Mouse (Mus musculus): ENCODE measurements around the gene Hap1.
"Not testable (repeated sequence)": the region's sequence is repeated elsewhere in the genome, so short reads cannot be mapped to it uniquely, and the experiment has no call there.

Hap1 gene

DNA sequence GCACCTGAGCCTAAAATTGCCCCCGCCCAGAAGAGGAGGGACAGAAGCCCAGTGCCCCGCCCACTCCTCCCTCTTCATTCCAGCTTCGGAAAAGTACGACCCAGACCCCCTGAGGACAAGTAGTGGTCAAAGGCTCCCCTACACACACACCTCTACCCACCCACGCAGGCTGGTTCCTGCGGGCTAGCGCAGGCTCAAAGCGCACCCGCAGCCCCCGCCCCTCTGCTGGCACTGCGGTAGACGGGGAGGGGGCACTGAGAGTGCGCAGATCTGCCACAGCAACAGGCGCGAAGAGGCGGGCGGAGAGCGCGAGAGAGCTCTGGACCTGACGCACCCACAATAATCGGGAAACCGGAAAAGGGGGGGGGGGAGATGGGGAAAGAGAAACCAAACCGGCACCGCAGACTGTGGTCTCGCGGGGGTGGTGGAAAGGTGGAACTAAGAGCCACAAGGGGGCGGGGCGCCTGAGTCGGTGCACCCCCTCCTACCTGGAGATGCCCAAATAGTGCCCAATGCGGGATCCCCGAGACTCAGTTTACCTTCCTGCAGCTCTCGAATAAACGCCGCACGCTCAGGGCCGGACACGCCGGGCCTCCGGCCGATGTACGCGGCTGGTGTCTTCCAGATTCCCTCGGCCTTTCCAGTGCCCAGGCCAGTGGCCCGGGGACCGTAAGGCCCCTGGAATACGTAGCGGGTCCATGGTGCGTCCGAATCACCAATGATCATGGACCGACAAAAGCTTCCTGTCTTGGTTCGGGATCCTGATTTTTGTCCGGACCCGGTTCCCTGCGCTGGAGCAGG lies 577 bp downstream of the Hap1 start:
- DNase-seq (ENCODE audit: low spot score in 2 of 2) = peak in 1 of 2 experiments; percentile 26

DNA sequence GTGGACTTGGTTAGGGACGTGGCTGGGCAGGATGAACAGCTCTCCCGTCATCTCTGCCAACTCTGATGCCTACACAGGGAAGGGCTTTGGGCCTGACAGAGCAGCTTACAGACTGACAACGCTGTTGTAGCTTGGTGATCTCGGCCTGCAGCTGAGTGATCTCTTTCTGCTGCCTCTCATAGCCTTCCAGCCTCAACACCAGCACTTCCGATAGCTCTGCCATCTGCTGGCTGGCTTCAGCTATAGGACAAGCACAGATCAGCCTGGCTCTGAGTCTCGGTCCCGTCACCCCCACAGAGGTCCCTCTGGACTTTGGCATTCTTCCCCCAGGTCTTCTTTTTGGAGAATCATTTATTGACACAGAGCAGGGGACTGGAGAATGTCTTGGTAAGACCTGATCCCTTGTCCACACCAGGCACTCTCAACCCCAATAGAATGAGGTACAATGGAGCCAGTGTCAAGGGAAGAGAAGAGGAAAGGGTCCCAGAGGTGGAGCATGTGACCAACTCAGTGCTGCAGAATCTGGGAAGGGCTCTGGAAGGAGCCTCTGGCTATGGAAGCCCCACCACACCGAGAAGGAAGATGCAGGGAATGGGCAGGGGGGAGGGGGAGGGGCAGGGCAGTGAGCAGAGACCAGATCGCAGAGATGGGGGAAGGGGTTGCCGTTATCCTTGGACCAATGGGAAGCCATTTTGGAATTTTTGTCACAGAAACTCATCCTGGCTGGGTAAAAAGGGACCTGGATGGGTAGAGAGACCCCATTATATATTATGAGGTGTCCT lies 3.7 kb downstream of the Hap1 start:
- DNase-seq (ENCODE audit: low spot score in 2 of 2) = peak in 1 of 2 experiments; percentile 23

- no peak for DNase-seq (ENCODE audit: low spot score in 2 of 2)
These were observed 11.7 kb downstream of the Hap1 start for GRCm38 (mm10) chr11:100344269-100344668.

DNA sequence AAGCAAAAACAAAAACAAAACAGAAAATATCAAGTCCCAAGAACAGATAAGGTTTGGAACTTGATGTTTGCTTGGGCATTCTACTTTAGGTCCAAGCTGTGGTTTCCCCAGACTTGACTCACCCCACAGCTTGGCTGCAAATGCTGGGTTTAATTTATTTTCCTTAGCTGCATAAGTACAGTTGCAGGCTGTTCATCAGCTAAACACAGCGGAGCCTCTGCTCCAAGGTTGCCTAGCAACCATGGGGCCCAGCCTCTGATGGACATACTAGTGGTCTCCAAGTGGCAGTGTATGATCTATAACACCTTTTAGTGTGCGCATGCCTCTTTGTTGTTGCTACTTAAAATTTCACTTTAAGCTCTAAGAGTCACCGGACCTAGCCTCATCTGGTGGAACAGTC lies 20.2 kb downstream of the Hap1 start:
- DNase-seq (ENCODE audit: low spot score in 2 of 2) = no peak

- DNase-seq (ENCODE audit: low spot score in 2 of 2) = no peak
These were observed 21.9 kb downstream of the Hap1 start, which contains the start of gene Gast for GRCm38 (mm10) chr11:100333944-100334457. Gast (plus strand) TSS chr11:100334407.

- no peak for DNase-seq (ENCODE audit: low spot score in 2 of 2)
These were observed 23.0 kb downstream of the Hap1 start for GRCm38 (mm10) chr11:100332766-100333515.

GRCm38 (mm10) chr11:100330816-100331375 lies 25.0 kb downstream of the Hap1 start:
- DNase-seq (ENCODE audit: low spot score in 2 of 2) = not testable (repeated sequence)

DNA sequence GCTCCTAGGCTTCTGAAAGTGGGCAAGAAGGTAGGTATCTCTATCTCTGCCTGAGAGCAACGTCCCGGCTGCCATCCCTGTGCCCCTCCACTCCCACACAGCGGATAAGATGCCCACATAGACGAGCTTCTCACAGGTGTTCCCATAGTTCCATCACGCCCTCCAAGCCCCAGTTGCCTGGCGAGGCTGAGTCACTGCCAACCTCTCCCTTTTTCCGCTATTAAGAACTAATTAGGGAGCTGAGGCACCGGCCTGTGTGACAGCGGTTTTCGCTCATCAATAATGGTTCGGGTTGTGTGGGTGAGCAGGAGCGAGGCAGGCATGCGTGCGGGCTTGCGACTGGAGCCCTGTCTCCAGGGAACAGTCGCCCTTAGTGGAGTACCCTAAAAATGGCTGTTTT lies 25.7 kb downstream of the Hap1 start:
- DNase-seq (ENCODE audit: low spot score in 2 of 2) = no peak

- DNase-seq (ENCODE audit: low spot score in 2 of 2) = no peak
These were observed 28.2 kb downstream of the Hap1 start for GRCm38 (mm10) chr11:100327761-100328160.

GRCm38 (mm10) chr11:100327316-100327715 lies 28.6 kb downstream of the Hap1 start:
- DNase-seq (ENCODE audit: low spot score in 2 of 2) = no peak

DNA sequence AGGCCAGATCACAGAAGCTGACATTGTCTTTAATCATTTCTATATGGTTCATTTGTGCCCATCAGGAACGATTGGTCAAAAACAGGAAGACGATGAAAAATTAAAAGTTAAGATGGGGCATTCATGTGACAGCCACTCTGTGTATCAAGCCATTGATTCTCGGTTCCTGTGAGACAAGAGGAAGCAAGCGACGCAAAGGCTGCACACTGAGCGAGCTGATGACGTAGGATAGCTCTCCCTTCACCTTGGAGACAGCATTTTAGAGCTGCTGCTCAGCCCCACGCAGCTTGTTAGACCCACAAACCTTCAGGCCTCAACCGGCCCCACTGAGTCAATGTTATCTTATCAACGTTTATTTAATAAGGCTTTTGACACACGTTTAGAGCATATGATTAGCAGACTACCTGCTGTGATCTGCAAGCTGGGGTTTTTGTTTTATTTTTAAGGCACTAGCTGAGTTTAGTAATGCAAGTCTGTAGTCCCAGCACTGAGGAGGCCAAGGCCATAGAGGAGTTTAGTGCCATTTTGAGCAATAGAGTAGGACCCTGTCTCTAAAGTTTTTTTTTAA lies 30.8 kb downstream of the Hap1 start:
- DNase-seq (ENCODE audit: low spot score in 2 of 2) = no peak

DNA sequence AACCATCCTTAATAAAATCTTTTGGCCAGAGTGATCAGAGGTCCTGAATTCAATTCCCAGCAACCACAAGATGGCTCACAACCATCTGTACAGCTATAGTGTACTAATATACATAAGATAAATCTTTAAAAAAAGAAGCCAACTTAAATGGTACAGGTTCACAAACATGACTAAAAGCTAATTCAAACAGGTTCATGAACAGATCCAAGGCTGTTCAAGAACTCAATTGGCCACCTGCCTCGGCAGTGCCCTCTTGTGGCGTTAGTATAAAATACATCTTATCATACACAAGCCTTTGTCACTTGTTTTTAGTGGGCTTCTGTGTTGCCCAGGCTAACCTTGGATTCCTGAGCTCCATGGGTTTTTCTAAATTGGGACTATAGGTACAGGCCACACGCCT lies 32.4 kb downstream of the Hap1 start:
- DNase-seq (ENCODE audit: low spot score in 2 of 2) = peak in 1 of 2 experiments; percentile 61

- DNase-seq (ENCODE audit: low spot score in 2 of 2) = no peak
These were observed 33.2 kb downstream of the Hap1 start for GRCm38 (mm10) chr11:100322591-100323258.

GRCm38 (mm10) chr11:100321479-100322305 lies 34.2 kb downstream of the Hap1 start:
- not testable (repeated sequence) for DNase-seq (ENCODE audit: low spot score in 2 of 2)

- DNase-seq (ENCODE audit: low spot score in 2 of 2) = not testable (repeated sequence)
These were observed 35.1 kb downstream of the Hap1 start for GRCm38 (mm10) chr11:100320701-100321410.

GRCm38 (mm10) chr11:100320172-100320630 lies 35.7 kb downstream of the Hap1 start:
- DNase-seq (ENCODE audit: low spot score in 2 of 2) = peak; percentile 90 to 94

DNA sequence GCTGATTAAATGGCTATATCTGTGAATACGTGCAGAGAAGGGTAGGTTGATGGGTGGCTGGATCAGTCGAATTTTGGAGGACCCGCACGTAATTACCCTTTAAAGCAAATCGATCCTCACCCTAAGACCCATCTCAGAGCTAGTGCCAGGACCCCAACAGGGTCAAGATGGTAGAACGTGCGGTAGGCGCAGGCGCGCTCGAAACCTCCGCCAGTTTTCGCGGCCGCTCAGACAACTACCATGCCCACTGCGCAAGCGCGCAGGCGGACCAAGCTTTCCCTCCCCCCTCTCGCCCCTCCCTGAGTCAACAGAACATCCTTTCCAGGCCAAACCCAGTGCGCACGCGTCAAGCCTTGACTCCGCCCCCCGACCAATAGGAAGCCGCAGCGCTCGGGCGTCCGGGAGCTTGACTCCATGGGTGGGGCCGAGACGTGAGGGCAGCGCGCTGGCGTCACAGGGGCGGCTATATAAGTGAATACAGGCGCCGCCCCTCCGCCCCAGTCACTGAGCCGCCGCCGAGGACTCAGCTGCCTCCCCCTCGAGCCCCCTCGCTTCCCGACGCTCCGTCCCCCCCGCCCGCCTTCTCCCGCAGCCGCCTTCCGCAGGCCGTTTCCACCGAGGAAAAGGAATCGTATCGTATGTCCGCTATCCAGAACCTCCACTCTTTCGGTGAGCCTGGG lies 36.3 kb downstream of the Hap1 start, which contains the start of gene Eif1:
Eif1 (plus strand) TSS at position 394 of the 680 bp plus-strand sequence.
- peak; percentile 100 for DNase-seq (ENCODE audit: low spot score in 2 of 2)

Measured in spleen, postnatal 14 days (tissue).